Mouse (Mus musculus) lung, postnatal 4 days (tissue): ENCODE results near the gene Actl7a.

Experiments
- DNase-seq, 2 experiments: peaks; one replicate each; pipeline ENCODE4 v3.0.0; 2021

The Actl7a gene

GRCm38 (mm10) chr4:56743363-56744195 lies at the start of gene Actl7a:
Gene Actl7a, plus strand, starts transcription at chr4:56743413.
- DNase-seq: no peak

- no peak for DNase-seq
These were observed 46.8 kb upstream of the Actl7a start for GRCm38 (mm10) chr4:56696401-56696800.

- DNase-seq: no peak
These were observed 44.5 kb upstream of the Actl7a start for GRCm38 (mm10) chr4:56698671-56699070.

- DNase-seq: no peak
These were observed 41.0 kb upstream of the Actl7a start for GRCm38 (mm10) chr4:56702234-56702633.

- DNase-seq: no peak
These were observed 30.1 kb upstream of the Actl7a start for GRCm38 (mm10) chr4:56713155-56713554.

- no peak for DNase-seq
These were observed 26.4 kb upstream of the Actl7a start for GRCm38 (mm10) chr4:56716801-56717200.

GRCm38 (mm10) chr4:56717932-56718331 lies 25.3 kb upstream of the Actl7a start:
- no peak for DNase-seq

- no peak for DNase-seq
These were observed 24.4 kb upstream of the Actl7a start for GRCm38 (mm10) chr4:56718573-56719442.

GRCm38 (mm10) chr4:56719456-56719855 lies 23.8 kb upstream of the Actl7a start:
- no peak for DNase-seq

GRCm38 (mm10) chr4:56720403-56720802 lies 22.8 kb upstream of the Actl7a start:
- no peak for DNase-seq

GRCm38 (mm10) chr4:56721469-56721868 lies 21.7 kb upstream of the Actl7a start:
- peak in 1 of 2 experiments; percentile 51 for DNase-seq

GRCm38 (mm10) chr4:56722346-56722745 lies 20.9 kb upstream of the Actl7a start:
- DNase-seq: no peak

- DNase-seq: no peak
These were observed 20.0 kb upstream of the Actl7a start for GRCm38 (mm10) chr4:56723237-56723636.

- peak in 1 of 2 experiments; percentile 13 for DNase-seq
These were observed 17.4 kb upstream of the Actl7a start for GRCm38 (mm10) chr4:56725839-56726238.

- DNase-seq: no peak
These were observed 3.2 kb upstream of the Actl7a start, which contains the start of gene Gm26657 for GRCm38 (mm10) chr4:56740020-56740485. Gene Gm26657, plus strand, starts transcription at chr4:56740070.

GRCm38 (mm10) chr4:56740611-56741010 lies 2.6 kb upstream of the Actl7a start:
- no peak for DNase-seq

GRCm38 (mm10) chr4:56741041-56741493 lies 2.1 kb upstream of the Actl7a start, which contains the start of gene Actl7b:
Gene Actl7b, minus strand, starts transcription at chr4:56741443.
- no peak for DNase-seq

- no peak for DNase-seq
These were observed 515 bp upstream of the Actl7a start for GRCm38 (mm10) chr4:56742698-56743097.

- DNase-seq: no peak
These were observed 3.1 kb downstream of the Actl7a start for GRCm38 (mm10) chr4:56746345-56746744.

GRCm38 (mm10) chr4:56747456-56747855 lies 4.2 kb downstream of the Actl7a start:
- DNase-seq: no peak

GRCm38 (mm10) chr4:56756021-56756420 lies 12.8 kb downstream of the Actl7a start:
- peak; percentile 16 to 45 for DNase-seq

- peak; percentile 73 to 74 for DNase-seq
These were observed 13.9 kb downstream of the Actl7a start for GRCm38 (mm10) chr4:56756966-56757600.

- no peak for DNase-seq
These were observed 14.5 kb downstream of the Actl7a start for GRCm38 (mm10) chr4:56757693-56758092.
